Mouse (Mus musculus): ENCODE measurements around the gene Zfp317.
"Not testable (repeated sequence)": the region's sequence is repeated elsewhere in the genome, so short reads cannot be mapped to it uniquely, and the experiment has no call there.

The Zfp317 gene

DNA sequence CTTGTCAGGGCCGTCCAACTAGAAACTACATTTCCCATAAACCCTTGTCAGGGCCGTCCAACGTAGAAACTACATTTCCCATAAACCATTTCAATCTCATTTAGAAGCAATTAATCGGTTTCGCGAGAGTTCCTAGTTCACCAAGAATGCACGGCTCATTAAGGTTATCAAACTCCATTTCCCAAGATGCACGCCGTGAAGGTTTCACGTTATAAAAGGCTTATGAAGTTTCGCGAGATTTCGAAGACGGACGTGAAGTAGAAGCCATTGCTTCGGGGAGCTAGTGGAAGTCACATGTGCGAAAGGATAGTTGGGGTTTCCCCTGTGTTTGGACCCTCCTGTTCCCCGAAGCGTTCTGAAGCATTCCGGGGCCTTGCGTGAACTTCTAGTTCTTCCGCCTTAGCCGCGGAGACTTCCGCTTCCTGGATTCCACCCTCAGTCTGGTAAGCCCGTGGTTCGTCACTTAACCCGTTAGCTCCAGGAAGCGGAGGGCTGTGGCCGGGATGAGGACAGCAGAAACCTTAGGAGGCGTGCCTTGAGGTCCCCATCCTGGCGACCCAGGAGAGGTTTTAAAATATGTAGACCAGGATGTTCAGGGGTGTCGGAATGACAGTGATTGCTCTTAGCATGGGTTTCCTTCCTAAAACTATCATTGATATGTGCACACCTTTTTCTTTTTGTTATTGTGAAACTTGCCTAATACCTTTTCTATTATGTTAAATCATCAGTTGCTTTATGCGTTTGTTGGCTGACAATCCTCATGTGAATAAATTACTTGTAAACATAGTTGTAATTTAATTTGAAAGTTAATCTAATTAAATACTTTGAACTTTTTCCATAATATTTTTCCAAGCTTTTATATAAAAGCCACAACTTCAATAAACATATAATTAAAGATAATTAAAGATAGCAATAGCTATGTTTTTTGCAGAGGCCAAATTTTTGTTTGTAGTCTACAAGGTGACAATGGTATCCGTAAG, at the start of gene Zfp317:
TSS of gene Zfp317 (plus strand) at position 260 of the 980 bp plus-strand sequence.
- DNase-seq = peak; percentile 86

GRCm38 (mm10) chr9:19582317-19582716, 39.6 kb upstream of the Zfp317 start, which contains the start of gene Olfr855:
Gene Olfr855 (plus strand): TSS chr9:19582617.
- no peak for DNase-seq

DNA sequence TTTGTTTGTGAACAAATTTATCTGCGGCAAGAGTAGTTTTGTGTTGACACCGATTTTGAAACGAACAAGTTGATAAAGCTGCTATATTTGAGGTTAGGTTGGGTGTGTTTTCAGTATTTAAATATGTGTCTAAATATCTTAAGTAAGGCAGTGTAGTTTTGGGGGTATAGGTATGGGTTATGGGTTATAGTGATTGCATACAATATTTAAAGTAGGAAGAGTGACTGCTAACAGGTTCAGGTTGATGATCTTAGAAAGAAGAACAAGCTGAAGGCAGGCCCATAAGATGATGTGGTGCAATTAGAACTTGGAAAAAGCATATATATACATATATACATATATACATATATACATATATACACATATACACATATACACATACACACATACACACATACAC, 605 bp upstream of the Zfp317 start:
- DNase-seq = no peak

- DNase-seq = no peak
Observed at GRCm38 (mm10) chr9:19629574-19629973, 7.7 kb downstream of the Zfp317 start.

GRCm38 (mm10) chr9:19645193-19645592, 23.3 kb downstream of the Zfp317 start:
- no peak for DNase-seq

DNA sequence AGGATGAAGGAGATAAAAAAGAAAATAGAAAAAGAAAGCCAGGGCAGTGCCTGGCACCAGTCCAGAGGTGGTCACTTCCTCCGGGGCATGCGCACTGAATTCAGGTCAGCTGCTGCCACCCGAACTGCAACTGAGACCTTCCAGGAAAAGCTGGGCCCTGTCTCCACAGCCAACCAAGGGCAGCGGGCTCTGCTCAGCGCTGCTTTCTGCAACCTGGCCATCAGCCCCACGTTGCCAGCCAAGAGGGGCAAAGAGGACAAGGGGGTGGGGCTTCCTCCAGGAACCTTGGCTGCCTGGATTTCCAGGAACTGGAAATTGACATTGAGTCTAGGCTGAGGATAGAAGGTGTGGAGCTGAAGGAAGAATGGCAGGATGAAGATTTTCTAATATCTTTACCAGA, 68.4 kb downstream of the Zfp317 start:
- DNase-seq = no peak

DNA sequence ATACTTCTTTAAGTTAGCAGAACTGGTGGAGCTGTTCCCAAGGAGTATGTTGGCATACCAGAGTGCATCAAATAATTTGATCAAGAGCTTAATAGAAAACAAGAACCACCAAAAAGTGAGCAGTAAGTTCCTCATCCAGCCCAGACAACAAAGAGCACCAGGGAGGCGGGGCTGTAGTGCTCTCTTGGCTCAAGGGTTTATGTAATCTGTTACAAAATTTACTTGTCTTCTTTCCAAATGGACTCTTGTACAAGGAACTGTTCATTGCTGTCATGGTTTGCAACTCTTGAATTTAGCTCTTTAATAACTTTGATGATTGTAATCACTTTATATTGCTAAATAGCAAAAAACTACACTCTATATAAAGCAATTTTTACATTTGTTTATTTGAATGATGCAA, 69.5 kb downstream of the Zfp317 start:
- no peak for DNase-seq

DNA sequence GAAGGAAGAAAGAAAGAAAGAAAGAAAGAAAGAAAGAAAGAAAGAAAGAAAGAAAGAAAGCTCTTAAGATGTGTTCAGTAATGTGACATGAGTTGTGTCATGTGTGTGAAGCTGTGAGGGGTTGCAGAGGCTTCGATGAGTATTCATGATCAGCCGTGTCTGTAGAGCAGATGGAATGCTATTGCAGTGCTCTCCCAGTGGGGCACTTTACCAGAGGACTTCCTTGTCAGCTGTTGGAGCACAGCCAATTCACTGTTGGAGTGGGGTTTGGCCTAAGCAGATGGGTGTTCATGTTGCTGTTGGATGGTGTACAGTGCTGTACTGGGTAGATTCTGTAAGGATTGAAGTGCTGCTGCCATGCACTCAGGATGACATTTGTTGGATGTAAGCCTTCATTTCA, 70.5 kb downstream of the Zfp317 start:
- DNase-seq = peak; percentile 7

- not testable (repeated sequence) for DNase-seq
Observed at GRCm38 (mm10) chr9:19694285-19694684, 72.4 kb downstream of the Zfp317 start.

DNA sequence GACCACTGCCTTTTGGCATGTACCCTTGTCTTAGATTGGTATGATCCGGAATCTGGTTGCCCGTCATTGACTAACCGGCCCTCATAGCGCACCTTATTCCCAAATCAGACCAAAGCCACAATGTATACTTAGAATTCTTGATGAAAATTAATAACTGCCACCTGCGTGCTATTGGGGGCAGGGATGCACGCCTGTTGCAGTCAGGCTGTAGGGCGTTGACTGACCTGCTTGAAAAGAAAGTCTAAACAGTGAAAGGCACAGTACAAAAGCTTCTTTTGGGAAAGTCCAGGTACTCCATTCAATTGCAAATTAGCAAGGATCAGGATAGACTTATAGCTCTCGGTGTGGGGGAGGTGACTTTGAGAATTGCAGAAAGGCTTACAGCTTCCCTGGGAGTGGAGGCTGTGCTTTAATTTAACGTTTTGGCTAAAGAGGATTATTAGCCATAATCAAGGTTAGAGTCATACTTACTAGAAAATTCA, 73.0 kb downstream of the Zfp317 start:
- DNase-seq = not testable (repeated sequence)

Data from lung, postnatal 14 days (tissue).